Mouse (Mus musculus): ENCODE results near the gene Tmeff1. TPM values are rescaled to one million over a fixed set of nuclear protein-coding genes. Genes with fewer than 3 reads are reported as not detected.

Gene Tmeff1
- total RNA-seq, 1 experiment, result 257 TPM

DNA sequence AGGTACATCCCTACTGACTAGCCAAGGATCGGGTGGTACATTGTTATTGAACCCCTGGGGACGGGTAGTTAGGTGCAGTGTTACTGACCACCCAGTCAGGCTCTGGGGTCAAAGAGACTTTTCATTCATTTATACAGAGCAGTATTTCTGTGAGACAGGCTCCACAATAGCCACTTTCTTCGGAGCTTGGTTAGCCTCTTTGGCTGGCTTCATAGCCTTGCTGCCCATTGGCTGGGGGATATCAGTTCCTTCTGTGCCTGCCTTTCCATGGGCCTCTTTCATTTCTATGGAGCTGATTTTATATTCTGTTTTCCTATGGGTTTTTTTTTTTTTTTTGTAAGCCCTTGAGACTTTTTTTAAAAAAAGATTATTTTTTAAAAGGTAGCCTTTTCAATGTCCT, 20.7 kb downstream of the Tmeff1 start:
- Histone ChIP-seq H3K4me1 (ENCODE audit: control insufficient read depth in 2 of 2, insufficient read depth in 2 of 2, low read length in 2 of 2, poor library complexity in 1 of 2) (no peaks in the 10 kb centered on the region), H3K9me3 (ENCODE audit: control insufficient read depth, insufficient read depth, low read depth, low read length) (no peaks in the 10 kb centered on the region), H3K9ac (ENCODE audit: insufficient read depth, low read depth, low read length, poor library complexity, severe bottlenecking) (no peak overlapping the region), H3K27ac (ENCODE audit: insufficient read depth, low read depth, low read length, poor library complexity, severe bottlenecking) (no peak overlapping the region), H3K36me3 (ENCODE audit: control insufficient read depth, insufficient read depth, low read length, poor library complexity, severe bottlenecking) (peaks cover 3% of the 10 kb centered on the region; the same call in 1 of the 2 replicates), H3K4me3 (ENCODE audit: insufficient read depth in 1 of 2, low read depth in 1 of 2, low read length in 2 of 2, poor library complexity in 1 of 2, severe bottlenecking in 1 of 2) (no peak overlapping the region)
- TF ChIP-seq ZNF384 (IDR thresholded peaks at IDR 0.05; ENCODE audit: low read depth, low read length), result no peak
- TF ChIP-seq ZC3H11A (IDR thresholded peaks at IDR 0.05; ENCODE audit: borderline replicate concordance, low read depth, low read length), result no peak
- no peak for TF ChIP-seq MAFK (IDR thresholded peaks at IDR 0.05; ENCODE audit: insufficient read depth, low read depth, low read length)
- TF ChIP-seq HCFC1 (IDR thresholded peaks at IDR 0.05; ENCODE audit: borderline replicate concordance, insufficient read depth, low read length), result no peak
- no peak for DNase-seq (ENCODE audit: low read depth, low spot score)
- in situ Hi-C loops (cut with MboI; ENCODE audit: low sequenced_read_pairs in 2 of 2, unreplicated experiment in 2 of 2), result no loop called here

DNA sequence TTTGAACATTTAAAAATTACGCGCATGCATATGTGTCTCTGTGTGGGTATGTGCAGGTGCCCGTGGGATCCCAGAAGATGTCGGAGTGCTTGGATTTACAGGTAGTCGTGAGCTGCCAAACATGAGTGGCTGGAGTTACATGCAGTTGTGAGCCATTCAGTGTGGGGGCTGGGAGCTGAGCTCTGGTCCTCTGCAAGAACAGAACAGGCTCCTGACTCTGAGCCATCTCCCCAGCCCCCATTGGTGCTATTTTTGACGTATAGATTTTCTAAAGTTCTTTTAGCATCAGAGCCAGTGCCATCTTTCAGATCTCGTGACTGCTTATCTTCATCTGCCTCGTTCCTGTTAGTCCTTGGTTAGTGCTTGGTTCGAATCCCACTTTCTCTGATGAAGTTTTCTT, 24.5 kb downstream of the Tmeff1 start:
- no peak overlapping the region for H3K27ac ChIP-seq (ENCODE audit: insufficient read depth, low read depth, low read length, poor library complexity, severe bottlenecking)
- in situ Hi-C loops (cut with MboI; ENCODE audit: low sequenced_read_pairs in 2 of 2, unreplicated experiment in 2 of 2), result no loop called here
- H3K9ac ChIP-seq (ENCODE audit: insufficient read depth, low read depth, low read length, poor library complexity, severe bottlenecking), result no peak overlapping the region
- no peak overlapping the region for H3K4me3 ChIP-seq (ENCODE audit: insufficient read depth in 1 of 2, low read depth in 1 of 2, low read length in 2 of 2, poor library complexity in 1 of 2, severe bottlenecking in 1 of 2)
- H3K9me3 ChIP-seq (ENCODE audit: control insufficient read depth, insufficient read depth, low read depth, low read length), result no peaks in the 10 kb centered on the region
- no peak for DNase-seq (ENCODE audit: low read depth, low spot score)
- H3K4me1 ChIP-seq (ENCODE audit: control insufficient read depth in 2 of 2, insufficient read depth in 2 of 2, low read length in 2 of 2, poor library complexity in 1 of 2), result no peaks in the 10 kb centered on the region
- H3K36me3 ChIP-seq (ENCODE audit: control insufficient read depth, insufficient read depth, low read length, poor library complexity, severe bottlenecking), result peaks cover 3% of the 10 kb centered on the region; the same call in 1 of the 2 replicates
- TF ChIP-seq MAFK (IDR thresholded peaks at IDR 0.05; ENCODE audit: insufficient read depth, low read depth, low read length) (no peak), CHD2 (IDR thresholded peaks at IDR 0.05; ENCODE audit: low read depth, low read length) (no peak), ZC3H11A (IDR thresholded peaks at IDR 0.05; ENCODE audit: borderline replicate concordance, low read depth, low read length) (no peak), ZNF384 (IDR thresholded peaks at IDR 0.05; ENCODE audit: low read depth, low read length) (no peak), HCFC1 (IDR thresholded peaks at IDR 0.05; ENCODE audit: borderline replicate concordance, insufficient read depth, low read length) (no peak)

DNA sequence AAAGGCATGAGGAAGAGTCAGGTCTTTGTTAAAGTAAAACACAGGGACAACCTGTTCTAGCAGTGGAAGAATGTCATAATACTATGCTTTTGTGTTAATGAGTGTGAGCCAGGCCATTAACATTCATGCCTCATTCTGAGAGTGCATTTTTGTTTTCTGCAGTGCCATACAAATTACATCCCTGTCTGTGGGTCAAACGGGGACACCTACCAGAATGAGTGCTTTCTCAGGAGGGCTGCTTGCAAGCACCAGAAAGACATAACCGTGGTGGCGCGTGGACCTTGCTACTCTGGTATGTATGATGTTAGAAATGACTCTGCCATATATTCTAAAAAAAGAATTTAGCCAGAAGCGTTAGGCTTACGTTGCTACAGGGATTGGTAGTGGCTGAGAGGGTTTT, 25.3 kb downstream of the Tmeff1 start:
- no peak for TF ChIP-seq MAFK (IDR thresholded peaks at IDR 0.05; ENCODE audit: insufficient read depth, low read depth, low read length)
- H3K36me3 ChIP-seq (ENCODE audit: control insufficient read depth, insufficient read depth, low read length, poor library complexity, severe bottlenecking), result peaks cover 6% of the 10 kb centered on the region; the same call in 1 of the 2 replicates
- no peak overlapping the region for H3K9ac ChIP-seq (ENCODE audit: insufficient read depth, low read depth, low read length, poor library complexity, severe bottlenecking)
- no peaks in the 10 kb centered on the region for H3K4me1 ChIP-seq (ENCODE audit: control insufficient read depth in 2 of 2, insufficient read depth in 2 of 2, low read length in 2 of 2, poor library complexity in 1 of 2)
- no peak overlapping the region for H3K4me3 ChIP-seq (ENCODE audit: insufficient read depth in 1 of 2, low read depth in 1 of 2, low read length in 2 of 2, poor library complexity in 1 of 2, severe bottlenecking in 1 of 2)
- H3K27ac ChIP-seq (ENCODE audit: insufficient read depth, low read depth, low read length, poor library complexity, severe bottlenecking), result no peak overlapping the region
- DNase-seq (ENCODE audit: low read depth, low spot score), result no peak
- in situ Hi-C loops (cut with MboI; ENCODE audit: low sequenced_read_pairs in 2 of 2, unreplicated experiment in 2 of 2), result no loop called here
- H3K9me3 ChIP-seq (ENCODE audit: control insufficient read depth, insufficient read depth, low read depth, low read length), result no peaks in the 10 kb centered on the region

GRCm38 (mm10) chr4:48615483-48615882, 30.5 kb downstream of the Tmeff1 start:
- no peak overlapping the region for H3K4me3 ChIP-seq (ENCODE audit: insufficient read depth in 1 of 2, low read depth in 1 of 2, low read length in 2 of 2, poor library complexity in 1 of 2, severe bottlenecking in 1 of 2)
- in situ Hi-C loops (cut with MboI; ENCODE audit: low sequenced_read_pairs in 2 of 2, unreplicated experiment in 2 of 2), result no loop called here
- H3K36me3 ChIP-seq (ENCODE audit: control insufficient read depth, insufficient read depth, low read length, poor library complexity, severe bottlenecking), result peaks cover 16% of the 10 kb centered on the region
- TF ChIP-seq ZNF384 (IDR thresholded peaks at IDR 0.05; ENCODE audit: low read depth, low read length) (no peak), MAFK (IDR thresholded peaks at IDR 0.05; ENCODE audit: insufficient read depth, low read depth, low read length) (no peak), ZC3H11A (IDR thresholded peaks at IDR 0.05; ENCODE audit: borderline replicate concordance, low read depth, low read length) (no peak), HCFC1 (IDR thresholded peaks at IDR 0.05; ENCODE audit: borderline replicate concordance, insufficient read depth, low read length) (no peak), CHD2 (IDR thresholded peaks at IDR 0.05; ENCODE audit: low read depth, low read length) (no peak)
- H3K27ac ChIP-seq (ENCODE audit: insufficient read depth, low read depth, low read length, poor library complexity, severe bottlenecking), result no peak overlapping the region
- H3K9me3 ChIP-seq (ENCODE audit: control insufficient read depth, insufficient read depth, low read depth, low read length), result no peaks in the 10 kb centered on the region
- no peak for DNase-seq (ENCODE audit: low read depth, low spot score)
- peaks cover 0 to 6% of the 10 kb centered on the region in 2 experiments; a peak in 3 of 4 replicates for H3K4me1 ChIP-seq (ENCODE audit: control insufficient read depth in 2 of 2, insufficient read depth in 2 of 2, low read length in 2 of 2, poor library complexity in 1 of 2)
- H3K9ac ChIP-seq (ENCODE audit: insufficient read depth, low read depth, low read length, poor library complexity, severe bottlenecking), result no peak overlapping the region

- H3K27ac ChIP-seq (ENCODE audit: insufficient read depth, low read depth, low read length, poor library complexity, severe bottlenecking), result peak overlapping the region; percentile 18; the same call in 1 of the 2 replicates
- H3K9me3 ChIP-seq (ENCODE audit: control insufficient read depth, insufficient read depth, low read depth, low read length), result no peaks in the 10 kb centered on the region
- H3K9ac ChIP-seq (ENCODE audit: insufficient read depth, low read depth, low read length, poor library complexity, severe bottlenecking), result peak overlapping the region; percentile 47; the same call in 1 of the 2 replicates
- TF ChIP-seq ZC3H11A (IDR thresholded peaks at IDR 0.05; ENCODE audit: borderline replicate concordance, low read depth, low read length), result no peak
- no peak for TF ChIP-seq MAFK (IDR thresholded peaks at IDR 0.05; ENCODE audit: insufficient read depth, low read depth, low read length)
- TF ChIP-seq ZNF384 (IDR thresholded peaks at IDR 0.05; ENCODE audit: low read depth, low read length), result no peak
- no peak for TF ChIP-seq CHD2 (IDR thresholded peaks at IDR 0.05; ENCODE audit: low read depth, low read length)
- no peak for TF ChIP-seq HCFC1 (IDR thresholded peaks at IDR 0.05; ENCODE audit: borderline replicate concordance, insufficient read depth, low read length)
- no peak overlapping the region for H3K4me3 ChIP-seq (ENCODE audit: insufficient read depth in 1 of 2, low read depth in 1 of 2, low read length in 2 of 2, poor library complexity in 1 of 2, severe bottlenecking in 1 of 2)
- peaks cover 0 to 12% of the 10 kb centered on the region in 2 experiments; a peak in 3 of 4 replicates for H3K4me1 ChIP-seq (ENCODE audit: control insufficient read depth in 2 of 2, insufficient read depth in 2 of 2, low read length in 2 of 2, poor library complexity in 1 of 2)
- no peak for DNase-seq (ENCODE audit: low read depth, low spot score)
- in situ Hi-C loops (cut with MboI; ENCODE audit: low sequenced_read_pairs in 2 of 2, unreplicated experiment in 2 of 2), result no loop called here
- peaks cover 21% of the 10 kb centered on the region for H3K36me3 ChIP-seq (ENCODE audit: control insufficient read depth, insufficient read depth, low read length, poor library complexity, severe bottlenecking)
Observed at GRCm38 (mm10) chr4:48617201-48617600, 32.2 kb downstream of the Tmeff1 start.
